ENCODE assay signal across 17 mouse cellular contexts in genomic region chr14:64512726-64513125, GRCm38 (mm10).
DNase-seq lines count a peak whose midpoint lies in the region; ATAC-seq and TF ChIP-seq lines count a peak whose summit lies in the region.
"Had no signal": no experiment of that assay in that cellular context is flagged by ENCODE, and none has a peak within 500 bp of the region (broad histone marks: within the 10 kb centered on the region; RNA-seq: fewer than 3 reads in every experiment).

No protein-coding gene starts in this region.

- no peak for TF ChIP-seq CTCF in layer of hippocampus, adult 2 months (conservative IDR thresholded peaks at IDR 0.05)
- no peak for TF ChIP-seq CTCF in midbrain, postnatal 0 days (IDR thresholded peaks at IDR 0.05)

- no peak overlapping the region for H3K4me3 ChIP-seq in layer of hippocampus, adult 2 months
- no peak overlapping the region for H3K4me3 ChIP-seq in midbrain, postnatal 0 days (ENCODE audit: low read depth, low read length)
- H3K4me3 ChIP-seq: heart, embryonic 12.5 days; liver, embryonic 13.5 days; midbrain, embryonic 12.5 days; neural tube, embryonic 13.5 days had no signal

- H3K4me1 ChIP-seq in midbrain, postnatal 0 days (ENCODE audit: insufficient read depth, low read length) = no peaks in the 10 kb centered on the region
- H3K4me1 ChIP-seq: liver, embryonic 13.5 days; midbrain, embryonic 12.5 days; neural tube, embryonic 13.5 days had no signal

- no peaks in the 10 kb centered on the region for H3K36me3 ChIP-seq in midbrain, postnatal 0 days (ENCODE audit: insufficient read depth, low read length)
- H3K36me3 ChIP-seq: heart, embryonic 12.5 days; liver, embryonic 13.5 days; midbrain, embryonic 12.5 days; neural tube, embryonic 13.5 days had no signal

- H3K27ac ChIP-seq in layer of hippocampus, adult 2 months = peak overlapping the region; percentile 77
- H3K27ac ChIP-seq in midbrain, postnatal 0 days (ENCODE audit: low read depth, low read length) = no peak overlapping the region
- H3K27ac ChIP-seq: liver, embryonic 13.5 days; midbrain, embryonic 12.5 days; neural tube, embryonic 13.5 days had no signal

- H3K27me3 ChIP-seq in midbrain, postnatal 0 days (ENCODE audit: insufficient read depth, low read length) = no peaks in the 10 kb centered on the region
- H3K27me3 ChIP-seq: heart, embryonic 12.5 days; liver, embryonic 13.5 days; midbrain, embryonic 12.5 days; neural tube, embryonic 13.5 days had no signal

- ATAC-seq in cerebellum, adult (ENCODE audit: insufficient number of reproducible peaks, low FRiP score, low TSS enrichment) = peak; percentile 52; the same call in 1 of the 2 replicates
- no peak for ATAC-seq in midbrain, postnatal 0 days (ENCODE audit: low FRiP score)
- ATAC-seq: intestine, postnatal 0 days; Patski had no signal

- H3K9me3 ChIP-seq in midbrain, postnatal 0 days (ENCODE audit: low read length) = no peaks in the 10 kb centered on the region
- H3K9me3 ChIP-seq: midbrain, embryonic 12.5 days; neural tube, embryonic 13.5 days had no signal

- 45% methylated on average over 7 of the region's 7 CpGs for WGBS in midbrain, postnatal 0 days

- no peak for DNase-seq in cerebellum, postnatal 4 days (ENCODE audit: low spot score in 2 of 2)
- DNase-seq in layer of hippocampus, adult 2 months (ENCODE audit: low spot score in 2 of 2) = no peak
- no peak for DNase-seq in layer of hippocampus, adult 9-11 months
- peak; percentile 48 for DNase-seq in right cerebral cortex, postnatal 4 days
- DNase-seq in right cerebral cortex, adult 18-20 months = no peak
- peak; percentile 54 for DNase-seq in midbrain, postnatal 0 days (ENCODE audit: low spot score)
- DNase-seq in kidney, postnatal 10 days = no peak
- DNase-seq: gastrocnemius, postnatal 25 days; heart, postnatal 4 days; liver, embryonic 13.5 days; thymus, adult 18-20 months had no signal

- no peak overlapping the region for H3K4me2 ChIP-seq in midbrain, postnatal 0 days (ENCODE audit: low read depth, low read length, poor library complexity, severe bottlenecking)
- H3K4me2 ChIP-seq: heart, embryonic 12.5 days; liver, embryonic 13.5 days; midbrain, embryonic 12.5 days; neural tube, embryonic 13.5 days had no signal

- H3K9ac ChIP-seq in midbrain, postnatal 0 days (replicated peaks; ENCODE audit: low read length, poor library complexity, severe bottlenecking) = no peak overlapping the region
- H3K9ac ChIP-seq: heart, embryonic 12.5 days; liver, embryonic 13.5 days; midbrain, embryonic 12.5 days; neural tube, embryonic 13.5 days had no signal

Comparison
In these comparisons a context has a peak if more than half of its experiments do, and no peak if none do; other contexts are left out.
1. DNase-seq: peak in right cerebral cortex, postnatal 4 days (single experiment) and midbrain, postnatal 0 days (single experiment); none in cerebellum, postnatal 4 days (0 of 2), layer of hippocampus, adult 2 months (0 of 2), layer of hippocampus, adult 9-11 months (single experiment), right cerebral cortex, adult 18-20 months (single experiment) and kidney, postnatal 10 days (single experiment).